Mouse (Mus musculus) spleen, adult 2 months (tissue): ENCODE measurements around the gene Gm5475.

Experiments used
- CTCF ChIP-seq: fragments of 200-500 bp; IDR thresholded peaks from 2 replicates; pipeline ENCODE4 v1.5.1; 2011; ENCODE audit warnings: mild to moderate bottlenecking, inconsistent platforms; ENCODE audit not compliant: insufficient read depth, insufficient read length, insufficient replicate concordance; ENCODE audit errors: extremely low read depth
- POLR2A ChIP-seq: fragments of 200-500 bp; IDR thresholded peaks from 2 replicates; pipeline ENCODE4 v1.6.1; 2011; ENCODE audit warnings: low read depth, low read length, inconsistent platforms

DNA sequence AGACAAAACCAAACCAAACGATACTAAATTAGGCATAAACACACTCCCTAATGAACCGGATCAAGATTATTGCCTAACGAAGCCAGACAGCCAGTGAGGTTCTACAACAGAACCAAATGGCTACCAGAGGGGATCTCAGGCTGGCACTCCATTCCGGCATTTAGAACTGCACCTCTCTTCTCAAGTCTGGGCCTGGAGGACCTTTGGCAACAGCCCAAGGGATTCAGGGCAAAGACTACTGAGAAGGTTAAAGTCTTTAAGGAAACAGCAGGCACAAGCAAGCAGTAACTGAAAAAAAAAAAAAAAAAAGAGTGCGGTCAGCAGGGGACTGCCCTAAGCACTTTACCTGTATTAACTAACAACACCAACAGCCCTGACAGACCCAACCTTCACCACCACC, 40.1 kb downstream of the Gm5475 start:
- TF ChIP-seq POLR2A (no peak), CTCF (no peak)
